Mouse (Mus musculus) spleen, adult 12 weeks (tissue): ENCODE data around the gene Syvn1.

Source experiments
- DNase-seq: peaks from one replicate; pipeline ENCODE4 v3.0.0; 2022; ENCODE audit warnings: low spot score

Gene Syvn1

GRCm38 (mm10) chr19:6069851-6070250, 23.5 kb downstream of the Syvn1 start:
- no peak for DNase-seq

- no peak for DNase-seq
Measured at GRCm38 (mm10) chr19:6070571-6071250, 24.3 kb downstream of the Syvn1 start.

GRCm38 (mm10) chr19:6071261-6071660, 24.9 kb downstream of the Syvn1 start:
- no peak for DNase-seq

- DNase-seq: no peak
Measured at GRCm38 (mm10) chr19:6073889-6074288, 27.5 kb downstream of the Syvn1 start.

GRCm38 (mm10) chr19:6076564-6077393, 30.4 kb downstream of the Syvn1 start, which contains the start of gene Vps51:
TSS of gene Vps51 (minus strand) at chr19:6077231.
- DNase-seq: peak; percentile 71

GRCm38 (mm10) chr19:6079983-6080480, 33.7 kb downstream of the Syvn1 start, which contains the start of gene Tmem262:
TSS of gene Tmem262 (plus strand) at chr19:6080033.
- DNase-seq: no peak

GRCm38 (mm10) chr19:6082156-6082555, 35.8 kb downstream of the Syvn1 start, which contains the start of gene Gm28374:
TSS of gene Gm28374 (minus strand) at chr19:6082256.
- no peak for DNase-seq

- peak; percentile 94 for DNase-seq
Measured at GRCm38 (mm10) chr19:6084478-6085248, 38.3 kb downstream of the Syvn1 start, which contains the start of the genes Zfpl1 and Cdca5. TSS of gene Zfpl1 (minus strand) at chr19:6084956. TSS of gene Cdca5 (plus strand) at chr19:6084983.

- DNase-seq: peak; percentile 67
Measured at GRCm38 (mm10) chr19:6085417-6085879, 39.1 kb downstream of the Syvn1 start.

- DNase-seq: no peak
Measured at GRCm38 (mm10) chr19:6088841-6089240, 42.5 kb downstream of the Syvn1 start.

GRCm38 (mm10) chr19:6094119-6094518, 47.7 kb downstream of the Syvn1 start, which contains the start of gene AC131692.1:
TSS of gene AC131692.1 (plus strand) at chr19:6094419.
- DNase-seq: no peak

GRCm38 (mm10) chr19:6097847-6098246, 51.5 kb downstream of the Syvn1 start:
- no peak for DNase-seq

GRCm38 (mm10) chr19:6101186-6101585, 54.8 kb downstream of the Syvn1 start:
- no peak for DNase-seq

- peak; percentile 76 for DNase-seq
Measured at GRCm38 (mm10) chr19:6102169-6102853, 55.9 kb downstream of the Syvn1 start.
